Mouse (Mus musculus): ENCODE measurements at regions not wholly inside any gene's neighbourhood (a gene's known extent, or its start where the extent isn't known, plus 50 kb on each side); places are given as distances from the start of the nearest gene placed in this dataset.

- TF ChIP-seq CTCF (IDR thresholded peaks at IDR 0.05; ENCODE audit: control insufficient read depth, insufficient read depth, insufficient read length) (no peak), MAX (IDR thresholded peaks at IDR 0.05) (no peak), USF1 (IDR thresholded peaks at IDR 0.05; ENCODE audit: low read depth) (no peak), FOSL1 (IDR thresholded peaks at IDR 0.05; ENCODE audit: insufficient read depth, low read length, poor library complexity, severe bottlenecking) (no peak), MYOD1 (IDR thresholded peaks at IDR 0.05; ENCODE audit: control insufficient read depth, insufficient read length, low read depth) (no peak)
Measured at GRCm38 (mm10) chr8:17724672-17725071, 1253.4 kb downstream of the Defb40 start.
